Comparison of ENCODE assay signal across 8 mouse cellular contexts in the genomic region with DNA sequence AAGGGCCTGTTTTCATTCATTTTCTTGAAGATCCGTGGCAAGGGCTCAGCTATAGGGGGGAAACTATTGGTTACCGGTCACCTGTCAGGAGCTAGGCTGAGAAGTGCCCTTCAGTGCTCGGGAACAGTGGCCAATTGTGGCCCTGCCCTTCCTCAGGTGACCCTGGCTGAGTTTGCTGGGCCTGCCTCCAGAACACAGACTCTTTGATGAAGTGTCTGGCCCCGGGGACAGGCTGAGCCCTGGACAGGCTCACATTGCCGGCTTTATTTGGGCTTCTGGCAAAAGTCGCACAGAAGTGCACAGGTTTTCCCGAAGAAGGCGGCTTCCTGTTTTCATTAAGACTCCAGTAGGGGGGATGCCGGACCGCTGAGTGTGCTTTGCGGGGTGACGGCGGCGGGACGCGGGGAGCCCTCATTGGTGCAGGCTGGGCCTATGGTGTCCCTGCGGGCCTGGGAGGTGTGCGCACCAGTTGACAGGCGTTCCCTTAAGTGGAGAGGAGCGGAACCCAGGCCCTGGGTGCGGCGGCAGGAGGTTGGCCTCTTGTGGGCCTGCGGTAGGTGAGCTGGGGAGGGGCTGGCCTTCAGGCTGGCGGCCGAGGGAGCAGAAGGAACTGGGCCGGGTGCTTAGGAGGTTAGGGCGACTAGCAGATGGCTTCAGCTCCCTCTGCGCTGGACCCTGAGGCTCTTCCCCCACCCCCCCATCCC.
A peak's percentile ranks its signal among the peaks of the same experiment; 100 is the strongest.
DNase-seq lines count a peak whose midpoint lies in the region; ATAC-seq lines count a peak whose summit lies in the region.

No protein-coding gene starts in this region.

- H3K27ac ChIP-seq in hindbrain, embryonic 15.5 days (replicated peaks) = peak overlapping the region; percentile 18

- WGBS in hindbrain, embryonic 15.5 days = 2% methylated on average over 25 of the region's 28 CpGs

- H3K9me3 ChIP-seq in hindbrain, embryonic 15.5 days = no peaks in the 10 kb centered on the region

- DNase-seq in R1 (ENCODE audit: low read depth, low spot score) = peak; percentile 67
- peak; percentile 66 to 80 for DNase-seq in gastrocnemius, adult 8-10 months (ENCODE audit: low spot score in 2 of 2)
- peak; percentile 13 to 47 for DNase-seq in left cerebral cortex, adult 9 months (ENCODE audit: low spot score in 2 of 2)
- peak; percentile 73 to 86 for DNase-seq in lung, postnatal 4 days
- peak; percentile 52 for DNase-seq in right cerebral cortex, postnatal 4 days
- DNase-seq in c-Kit-positive CD71-positive TER-119-positive erythroid progenitor cells, embryonic 14.5 days (ENCODE audit: low spot score) = no peak

- peak overlapping the region; percentile 34 for H3K4me3 ChIP-seq in hindbrain, embryonic 15.5 days

- peak overlapping the region; percentile 21; the same call in 1 of the 2 replicates for H3K9ac ChIP-seq in hindbrain, embryonic 15.5 days

- peaks cover 34% of the 10 kb centered on the region for H3K4me1 ChIP-seq in hindbrain, embryonic 15.5 days (replicated peaks)

- peak overlapping the region; percentile 76 for H3K4me2 ChIP-seq in hindbrain, embryonic 15.5 days

- ATAC-seq in common myeloid progenitor, adult 5-6 weeks (replicated peaks; ENCODE audit: low read depth, poor library complexity, severe bottlenecking) = peak; percentile 68
- peak; percentile 88 for ATAC-seq in hindbrain, embryonic 15.5 days (ENCODE audit: low FRiP score, low read depth)

- H3K27me3 ChIP-seq in hindbrain, embryonic 15.5 days = peaks cover 10% of the 10 kb centered on the region

- H3K36me3 ChIP-seq in hindbrain, embryonic 15.5 days = no peaks in the 10 kb centered on the region
